Mouse (Mus musculus): Measurements from ENCODE around the gene Zscan29. TPM values are rescaled to one million over a fixed set of nuclear protein-coding genes. Genes with fewer than 3 reads are reported as not detected.

The Zscan29 gene
- polyA plus RNA-seq, 1 experiment from 2014 or later: 3.9 TPM

DNA sequence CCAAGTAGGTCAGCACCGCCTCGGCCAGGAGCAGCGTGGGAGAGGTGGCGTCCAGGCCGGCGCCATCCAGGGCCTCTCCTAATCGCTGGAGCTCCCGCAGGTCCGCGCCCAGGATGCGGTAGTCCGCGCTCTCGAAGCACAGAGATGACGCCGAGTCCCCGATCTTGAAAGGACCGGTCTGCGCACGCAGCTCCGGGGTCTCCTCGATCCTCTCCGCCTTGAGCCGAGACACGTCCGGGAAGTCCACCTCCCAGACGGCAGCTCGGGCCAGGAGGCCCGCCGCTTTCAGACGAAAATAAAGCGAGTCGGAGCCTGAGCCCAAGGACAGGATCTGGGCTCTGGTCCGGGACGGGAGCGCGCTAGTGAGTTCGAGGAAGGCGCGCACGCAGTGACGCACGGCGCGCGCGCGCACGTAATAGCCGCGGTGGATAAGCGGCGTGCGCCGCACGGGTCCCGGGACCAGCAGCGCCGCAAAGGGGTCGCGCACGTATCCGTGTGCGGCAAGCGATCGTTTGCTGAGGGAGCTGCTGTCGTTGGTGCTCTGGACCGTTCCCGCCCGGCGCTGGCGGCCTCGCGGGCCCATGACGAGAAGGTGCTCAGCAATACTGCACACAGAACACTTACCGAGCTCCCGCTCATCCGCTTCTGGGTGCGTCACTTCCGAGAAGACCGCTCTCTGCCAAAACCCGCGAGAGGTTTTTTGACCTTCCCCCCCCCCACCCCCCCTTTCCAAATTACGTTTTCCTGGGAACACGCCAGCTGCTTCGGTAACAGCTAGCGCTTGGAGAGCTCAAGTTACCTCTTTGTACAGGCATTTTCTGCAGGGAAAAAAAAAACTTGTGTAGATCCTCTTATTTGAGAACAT is 30.7 kb downstream of the Zscan29 start, which contains the start of the genes Adal and Lcmt2:
TSS of gene Adal (plus strand) at position 411 of the 865 bp plus-strand sequence.
TSS of gene Lcmt2 (minus strand) at position 636 of the 865 bp plus-strand sequence.
- H3K9me3 ChIP-seq (ENCODE audit: low read length): no peaks in the 10 kb centered on the region
- peak; percentile 93 for DNase-seq
- peak within 1 kb of the TSS; percentile 97 for H3K27ac ChIP-seq (ENCODE audit: low read depth)
- peak within 1 kb of the TSS; percentile 81 for H3K4me2 ChIP-seq (ENCODE audit: low read depth, low read length)
- no peaks in the 10 kb centered on the region for H3K27me3 ChIP-seq (ENCODE audit: insufficient read depth, low read length)
- H3K4me1 ChIP-seq (ENCODE audit: insufficient read depth): peaks cover 24% of the 10 kb centered on the region
- 1% methylated on average over 86 of the region's 87 CpGs for WGBS (ENCODE audit: insufficient replicate concordance)
- peak within 1 kb of the TSS; percentile 77 for H3K9ac ChIP-seq (replicated peaks)
- TF ChIP-seq EP300 (IDR thresholded peaks at IDR 0.05; ENCODE audit: low read depth): 0 out of 2 replicates have a peak, but pooled peaks have one; percentile 11
- 0 out of 2 replicates have a peak, but pooled peaks have one; percentile 1 for TF ChIP-seq CTCF (IDR thresholded peaks at IDR 0.05; ENCODE audit: low read depth)
- H3K4me3 ChIP-seq (ENCODE audit: low read depth, low read length): peak within 1 kb of the TSS; percentile 74
- peak; percentile 95 for ATAC-seq
- H3K36me3 ChIP-seq (replicated peaks; ENCODE audit: insufficient read depth, low read length): peaks cover 12% of the 10 kb centered on the region; the same call in 1 of the 2 replicates

DNA sequence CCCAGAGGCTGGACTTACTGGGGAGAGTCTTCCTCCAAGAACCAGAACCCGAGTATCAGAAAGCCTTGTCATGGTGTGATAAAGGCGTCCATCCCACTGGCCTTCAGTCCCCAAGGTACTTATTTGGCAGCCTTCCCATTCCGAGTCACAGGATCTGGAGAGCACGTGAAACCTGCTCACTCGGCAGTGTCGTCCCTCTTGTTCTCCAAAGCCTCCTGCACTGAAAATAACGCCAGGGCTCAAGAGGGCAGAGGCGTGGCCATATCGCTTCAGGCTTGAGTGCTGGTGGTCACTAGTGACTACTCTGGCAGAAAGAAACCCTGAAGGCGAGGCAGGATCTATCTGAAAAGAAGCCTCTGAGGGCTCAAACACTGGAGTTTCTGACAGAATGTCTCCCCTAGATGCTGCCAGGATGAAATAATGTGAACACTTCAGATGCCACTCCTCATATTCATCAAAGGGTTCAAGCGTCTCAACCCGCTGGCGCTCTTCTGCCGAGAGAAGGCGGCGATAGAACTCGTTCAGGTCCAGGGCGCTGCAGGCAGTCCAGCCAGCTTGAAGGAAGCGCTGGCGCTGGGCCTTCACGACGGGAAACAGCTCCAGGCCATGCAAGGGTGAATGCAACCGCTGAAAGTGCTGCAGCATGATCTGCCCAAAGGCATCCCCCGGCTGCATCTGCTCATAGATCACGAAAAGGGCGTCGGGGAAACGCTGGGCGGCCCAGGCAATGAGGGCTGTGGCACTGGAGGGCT is 31.5 kb downstream of the Zscan29 start:
- Histone ChIP-seq H3K4me2 (ENCODE audit: low read depth, low read length) (peak overlapping the region; percentile 81), H3K4me1 (ENCODE audit: insufficient read depth) (peaks cover 24% of the 10 kb centered on the region), H3K4me3 (ENCODE audit: low read depth, low read length) (peak overlapping the region; percentile 74), H3K27ac (ENCODE audit: low read depth) (peak overlapping the region; percentile 97), H3K9ac (replicated peaks) (peak overlapping the region; percentile 77), H3K36me3 (replicated peaks; ENCODE audit: insufficient read depth, low read length) (peaks cover 10% of the 10 kb centered on the region; the same call in 1 of the 2 replicates), H3K27me3 (ENCODE audit: insufficient read depth, low read length) (no peaks in the 10 kb centered on the region), H3K9me3 (ENCODE audit: low read length) (no peaks in the 10 kb centered on the region)
- ATAC-seq (no peak; the same call in 1 of the 2 replicates), DNase-seq (peak; percentile 62)
- TF ChIP-seq CTCF (IDR thresholded peaks at IDR 0.05; ENCODE audit: low read depth) (no peak), EP300 (IDR thresholded peaks at IDR 0.05; ENCODE audit: low read depth) (no peak)
- 42% methylated on average over 29 of the region's 29 CpGs for WGBS (ENCODE audit: insufficient replicate concordance)

- no peak for ATAC-seq
- DNase-seq: no peak
- Histone ChIP-seq H3K9me3 (ENCODE audit: low read length) (no peaks in the 10 kb centered on the region), H3K9ac (replicated peaks) (no peak overlapping the region), H3K27me3 (ENCODE audit: insufficient read depth, low read length) (no peaks in the 10 kb centered on the region), H3K4me2 (ENCODE audit: low read depth, low read length) (peak overlapping the region; percentile 81; the same call in 1 of the 2 replicates), H3K4me1 (ENCODE audit: insufficient read depth) (peaks cover 24% of the 10 kb centered on the region), H3K27ac (ENCODE audit: low read depth) (no peak overlapping the region), H3K36me3 (replicated peaks; ENCODE audit: insufficient read depth, low read length) (0 out of 2 replicates have a peak, but pooled peaks cover 4% of the 10 kb centered on the region), H3K4me3 (ENCODE audit: low read depth, low read length) (no peak overlapping the region)
- TF ChIP-seq EP300 (IDR thresholded peaks at IDR 0.05; ENCODE audit: low read depth) (no peak), CTCF (IDR thresholded peaks at IDR 0.05; ENCODE audit: low read depth) (no peak)
- 89% methylated on average over 4 of the region's 4 CpGs for WGBS (ENCODE audit: insufficient replicate concordance)
Observed at GRCm38 (mm10) chr2:121137371-121137770, 33.6 kb downstream of the Zscan29 start.

DNA sequence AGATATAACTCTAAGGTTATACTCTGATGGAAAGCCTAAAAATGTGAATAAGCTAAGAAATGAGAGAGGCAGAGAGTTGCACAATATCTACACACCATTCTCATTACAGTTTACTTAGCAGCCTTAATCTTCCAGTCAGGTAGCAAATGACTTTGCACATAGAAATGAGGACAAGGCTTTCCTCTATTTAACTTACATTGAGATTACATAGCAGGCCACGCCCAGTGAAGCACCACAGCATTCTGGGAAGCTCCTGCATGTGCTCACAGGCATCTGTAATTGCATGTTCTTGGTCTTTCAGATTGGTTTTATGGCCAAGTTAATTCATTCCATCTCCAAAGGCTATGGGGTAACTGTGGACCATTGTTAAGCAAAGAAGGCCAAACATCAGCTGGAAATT is 38.1 kb downstream of the Zscan29 start:
- Histone ChIP-seq H3K9ac (replicated peaks) (no peak overlapping the region), H3K9me3 (ENCODE audit: low read length) (no peaks in the 10 kb centered on the region), H3K27me3 (ENCODE audit: insufficient read depth, low read length) (no peaks in the 10 kb centered on the region), H3K36me3 (replicated peaks; ENCODE audit: insufficient read depth, low read length) (no peaks in the 10 kb centered on the region), H3K4me2 (ENCODE audit: low read depth, low read length) (no peak overlapping the region), H3K4me1 (ENCODE audit: insufficient read depth) (peaks cover 4% of the 10 kb centered on the region; the same call in 1 of the 2 replicates), H3K4me3 (ENCODE audit: low read depth, low read length) (no peak overlapping the region), H3K27ac (ENCODE audit: low read depth) (no peak overlapping the region)
- WGBS (ENCODE audit: insufficient replicate concordance): 61% methylated on average over 1 of the region's 1 CpGs
- ATAC-seq (no peak), DNase-seq (no peak)
- TF ChIP-seq CTCF (IDR thresholded peaks at IDR 0.05; ENCODE audit: low read depth) (no peak), EP300 (IDR thresholded peaks at IDR 0.05; ENCODE audit: low read depth) (no peak)

- Histone ChIP-seq H3K9me3 (ENCODE audit: low read length) (no peaks in the 10 kb centered on the region), H3K27ac (ENCODE audit: low read depth) (no peak overlapping the region), H3K9ac (replicated peaks) (no peak overlapping the region), H3K4me3 (ENCODE audit: low read depth, low read length) (no peak overlapping the region), H3K27me3 (ENCODE audit: insufficient read depth, low read length) (no peaks in the 10 kb centered on the region), H3K36me3 (replicated peaks; ENCODE audit: insufficient read depth, low read length) (no peaks in the 10 kb centered on the region), H3K4me2 (ENCODE audit: low read depth, low read length) (no peak overlapping the region), H3K4me1 (ENCODE audit: insufficient read depth) (0 out of 2 replicates have a peak, but pooled peaks cover 2% of the 10 kb centered on the region)
- no peak for DNase-seq
- no peak for TF ChIP-seq EP300 (IDR thresholded peaks at IDR 0.05; ENCODE audit: low read depth)
- no peak for TF ChIP-seq CTCF (IDR thresholded peaks at IDR 0.05; ENCODE audit: low read depth)
- ATAC-seq: no peak
- WGBS (ENCODE audit: insufficient replicate concordance): 67% methylated on average over 9 of the region's 9 CpGs
Observed at GRCm38 (mm10) chr2:121128865-121129620, 41.9 kb downstream of the Zscan29 start.

Data from liver, postnatal 0 days (tissue).